Mouse (Mus musculus): ENCODE measurements around the gene Hecw2. TPM values are rescaled to one million over a fixed set of nuclear protein-coding genes. Genes with fewer than 3 reads are reported as not detected.

Gene Hecw2
- total and polyA plus RNA-seq, 3 experiments = 0.27 TPM; not detected in 2

DNA sequence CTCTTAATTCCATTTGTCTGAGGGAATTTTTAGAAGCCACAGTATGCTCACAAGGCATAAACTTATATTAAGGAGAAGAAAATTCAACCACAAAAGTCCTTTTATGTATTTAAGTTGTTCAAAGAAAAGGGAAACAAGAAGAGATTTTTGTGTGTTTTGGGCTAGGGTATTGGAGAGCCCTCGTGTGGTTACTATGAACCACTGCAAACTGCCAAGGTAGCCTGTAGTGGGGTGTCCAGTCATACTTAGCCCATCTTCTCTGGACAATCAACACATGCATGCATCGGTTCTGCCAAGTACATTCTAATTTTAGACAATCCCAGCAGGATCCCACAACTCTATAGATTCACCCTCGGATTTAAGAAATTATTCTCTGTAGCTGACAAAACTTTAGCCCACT is 304.6 kb downstream of the Hecw2 start:
- ATAC-seq (ENCODE audit: extremely low read depth, insufficient number of reproducible peaks, low FRiP score, poor library complexity, severe bottlenecking) = no peak
- no peaks in the 10 kb centered on the region for H3K9me3 ChIP-seq (replicated peaks)
- H3K36me3 ChIP-seq (replicated peaks) = no peaks in the 10 kb centered on the region
- no peaks in the 10 kb centered on the region; the same call in 1 of the 2 replicates for H3K4me1 ChIP-seq (ENCODE audit: insufficient read depth, low read depth, low read length)
- no peak for DNase-seq (ENCODE audit: low spot score)
- TF ChIP-seq GATA2 (IDR thresholded peaks at IDR 0.05; ENCODE audit: borderline replicate concordance, low read depth, low read length) (no peak), CTCF (IDR thresholded peaks at IDR 0.05; ENCODE audit: low read depth, low read length) (0 out of 2 replicates have a peak, but pooled peaks have one; percentile 8)
- H3K4me3 ChIP-seq (ENCODE audit: low read depth, low read length) = no peak overlapping the region
- H3K27me3 ChIP-seq (ENCODE audit: insufficient read depth, low read length) = no peaks in the 10 kb centered on the region

DNA sequence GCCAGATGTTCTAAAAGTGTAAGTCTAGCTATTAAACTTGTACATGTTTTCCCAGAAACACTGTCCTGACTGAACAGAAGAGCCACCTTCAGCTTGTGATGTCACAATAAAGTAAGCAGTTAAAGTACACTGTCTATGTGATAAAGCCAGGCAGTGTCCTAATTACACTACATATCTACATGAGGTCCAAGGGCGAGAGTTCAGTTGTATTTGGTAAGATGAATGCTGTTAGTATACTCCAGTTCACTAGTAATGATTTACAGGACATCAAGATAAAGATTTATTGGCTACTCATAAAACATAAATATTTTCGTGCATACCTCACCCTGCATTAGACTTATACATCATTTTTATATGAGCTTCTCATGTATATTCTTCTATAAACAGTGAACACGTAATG is 305.2 kb downstream of the Hecw2 start:
- no peak for TF ChIP-seq GATA1 (IDR thresholded peaks at IDR 0.05; ENCODE audit: borderline replicate concordance, low read length)
- TF ChIP-seq POLR2AphosphoS5 (IDR thresholded peaks at IDR 0.05; ENCODE audit: insufficient replicate concordance, low read depth, low read length) = no peak
- no peak for TF ChIP-seq CTCF (IDR thresholded peaks at IDR 0.05; ENCODE audit: low read depth, low read length)
- no peak for TF ChIP-seq TAL1 (conservative IDR thresholded peaks at IDR 0.05; ENCODE audit: low read depth, low read length)
- TF ChIP-seq GATA2 (IDR thresholded peaks at IDR 0.05; ENCODE audit: borderline replicate concordance, low read depth, low read length) = no peak
- Histone ChIP-seq H3K4me1 (ENCODE audit: insufficient read depth, low read depth, low read length) (no peaks in the 10 kb centered on the region; the same call in 1 of the 2 replicates), H3K27me3 (ENCODE audit: insufficient read depth, low read length) (no peaks in the 10 kb centered on the region), H3K36me3 (replicated peaks) (no peaks in the 10 kb centered on the region), H3K9me3 (replicated peaks) (no peaks in the 10 kb centered on the region), H3K4me3 (ENCODE audit: low read depth, low read length) (no peak overlapping the region)
- ATAC-seq (ENCODE audit: extremely low read depth, insufficient number of reproducible peaks, low FRiP score, poor library complexity, severe bottlenecking) (no peak), DNase-seq (ENCODE audit: low spot score) (no peak)

DNA sequence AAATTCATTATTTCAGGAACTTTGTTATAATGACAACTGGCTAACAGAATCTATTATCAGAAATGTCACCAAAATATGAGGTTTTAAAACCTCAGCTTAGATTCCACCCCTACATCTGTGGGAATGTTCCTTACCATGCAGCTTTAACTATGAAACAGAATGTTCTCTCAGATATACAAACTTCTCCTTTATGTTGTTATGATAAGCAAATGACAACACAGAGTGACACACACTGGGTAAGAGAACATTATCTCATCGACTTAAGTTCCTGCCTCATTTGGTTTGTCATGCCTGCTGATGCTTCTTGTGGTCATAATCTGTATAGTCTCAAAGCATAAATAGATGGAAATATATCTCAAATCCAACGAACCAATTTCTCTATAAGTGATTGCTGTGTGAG is 312.5 kb downstream of the Hecw2 start:
- Histone ChIP-seq H3K27me3 (ENCODE audit: insufficient read depth, low read length) (no peaks in the 10 kb centered on the region), H3K9me3 (replicated peaks) (no peaks in the 10 kb centered on the region), H3K36me3 (replicated peaks) (no peaks in the 10 kb centered on the region), H3K4me3 (ENCODE audit: low read depth, low read length) (no peak overlapping the region), H3K4me1 (ENCODE audit: insufficient read depth, low read depth, low read length) (no peaks in the 10 kb centered on the region; the same call in 1 of the 2 replicates)
- TF ChIP-seq GATA1 (IDR thresholded peaks at IDR 0.05; ENCODE audit: borderline replicate concordance, low read length) (no peak), TAL1 (conservative IDR thresholded peaks at IDR 0.05; ENCODE audit: low read depth, low read length) (no peak), GATA2 (IDR thresholded peaks at IDR 0.05; ENCODE audit: borderline replicate concordance, low read depth, low read length) (no peak), POLR2AphosphoS5 (IDR thresholded peaks at IDR 0.05; ENCODE audit: insufficient replicate concordance, low read depth, low read length) (no peak), CTCF (IDR thresholded peaks at IDR 0.05; ENCODE audit: low read depth, low read length) (no peak)
- ATAC-seq (ENCODE audit: extremely low read depth, insufficient number of reproducible peaks, low FRiP score, poor library complexity, severe bottlenecking) (peak; percentile 57), DNase-seq (ENCODE audit: low spot score) (no peak)

DNA sequence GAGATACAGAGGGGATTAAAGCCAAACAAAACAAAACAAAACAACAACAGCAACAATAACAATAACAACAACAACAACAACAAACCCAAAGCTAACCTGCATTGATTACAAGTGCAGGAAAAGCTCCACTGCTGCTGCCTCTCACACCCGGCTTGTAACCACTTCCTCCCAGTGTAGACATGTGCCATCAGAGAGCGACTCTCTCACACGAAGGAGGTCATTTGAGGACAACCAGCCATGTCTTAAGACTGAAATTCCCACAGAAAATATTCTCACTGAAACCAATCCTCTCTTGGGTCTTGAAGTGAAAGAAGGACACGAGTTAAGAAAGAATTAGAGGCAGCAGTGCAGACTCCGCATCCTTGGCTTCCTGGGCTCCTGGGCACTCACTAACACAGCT is 319.0 kb downstream of the Hecw2 start:
- H3K36me3 ChIP-seq (replicated peaks) = no peaks in the 10 kb centered on the region
- H3K4me3 ChIP-seq (ENCODE audit: low read depth, low read length) = no peak overlapping the region
- TF ChIP-seq GATA1 (IDR thresholded peaks at IDR 0.05; ENCODE audit: borderline replicate concordance, low read length) (no peak), CTCF (IDR thresholded peaks at IDR 0.05; ENCODE audit: low read depth, low read length) (no peak)
- ATAC-seq (ENCODE audit: extremely low read depth, insufficient number of reproducible peaks, low FRiP score, poor library complexity, severe bottlenecking) (no peak), DNase-seq (ENCODE audit: low spot score) (no peak)
- H3K4me1 ChIP-seq (ENCODE audit: insufficient read depth, low read depth, low read length) = no peaks in the 10 kb centered on the region
- no peaks in the 10 kb centered on the region; the same call in 1 of the 2 replicates for H3K27me3 ChIP-seq (ENCODE audit: insufficient read depth, low read length)
- H3K9me3 ChIP-seq (replicated peaks) = no peaks in the 10 kb centered on the region

DNA sequence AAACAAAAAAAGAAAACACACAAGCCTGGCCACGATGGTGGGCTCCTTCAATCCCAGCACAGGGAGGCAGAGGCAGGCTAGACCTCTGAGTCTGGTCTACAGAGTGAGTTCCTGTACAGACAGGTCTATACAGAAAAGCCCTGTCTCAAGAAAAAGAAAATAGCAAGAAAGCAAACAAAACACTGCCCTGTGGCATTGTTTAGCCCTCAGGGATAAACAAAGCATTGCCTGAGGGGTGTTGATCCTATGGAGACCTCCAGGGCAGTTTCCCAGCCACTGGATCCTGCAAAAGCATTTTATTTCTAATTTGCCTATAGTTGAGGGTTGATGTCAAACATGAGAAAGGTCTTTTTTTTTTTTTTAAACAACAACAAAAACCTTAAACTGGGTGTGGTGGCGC is 327.7 kb downstream of the Hecw2 start:
- ATAC-seq (ENCODE audit: extremely low read depth, insufficient number of reproducible peaks, low FRiP score, poor library complexity, severe bottlenecking) (no peak), DNase-seq (ENCODE audit: low spot score) (no peak)
- no peak for TF ChIP-seq POLR2AphosphoS5 (IDR thresholded peaks at IDR 0.05; ENCODE audit: insufficient replicate concordance, low read depth, low read length)
- no peak for TF ChIP-seq GATA1 (IDR thresholded peaks at IDR 0.05; ENCODE audit: borderline replicate concordance, low read length)
- no peak for TF ChIP-seq TAL1 (conservative IDR thresholded peaks at IDR 0.05; ENCODE audit: low read depth, low read length)
- TF ChIP-seq GATA2 (IDR thresholded peaks at IDR 0.05; ENCODE audit: borderline replicate concordance, low read depth, low read length) = no peak
- TF ChIP-seq CTCF (IDR thresholded peaks at IDR 0.05; ENCODE audit: low read depth, low read length) = no peak
- H3K4me1 ChIP-seq (ENCODE audit: insufficient read depth, low read depth, low read length) = no peaks in the 10 kb centered on the region
- no peak overlapping the region for H3K4me3 ChIP-seq (ENCODE audit: low read depth, low read length)
- no peaks in the 10 kb centered on the region for H3K9me3 ChIP-seq (replicated peaks)
- H3K27me3 ChIP-seq (ENCODE audit: insufficient read depth, low read length) = peaks cover 2% of the 10 kb centered on the region
- no peaks in the 10 kb centered on the region for H3K36me3 ChIP-seq (replicated peaks)

DNA sequence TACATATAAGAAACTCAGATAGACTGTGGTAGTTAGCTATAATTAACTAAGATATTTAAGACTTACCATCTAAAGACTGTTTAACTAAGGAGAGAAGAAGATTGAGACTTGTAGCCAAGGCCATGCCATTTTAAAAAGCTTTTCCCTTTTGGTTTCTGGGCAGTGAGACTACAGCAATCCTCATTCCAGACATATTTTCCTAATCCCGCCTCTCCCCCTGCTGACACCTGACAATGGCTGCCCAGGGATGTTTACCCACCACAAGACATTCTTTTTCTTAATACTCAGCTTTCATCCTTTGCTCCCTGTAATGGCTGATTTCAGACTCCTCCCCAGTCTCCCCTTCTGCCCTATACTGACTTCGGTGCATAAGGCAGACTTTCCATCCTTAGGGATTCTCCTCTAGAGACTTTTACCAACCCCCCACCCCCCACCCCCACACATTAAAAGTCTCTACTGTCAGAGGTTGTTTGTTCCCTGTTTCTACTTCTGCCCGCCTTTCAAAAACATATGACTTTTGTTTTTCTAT is 328.5 kb downstream of the Hecw2 start:
- H3K9me3 ChIP-seq (replicated peaks) = no peaks in the 10 kb centered on the region
- no peaks in the 10 kb centered on the region for H3K36me3 ChIP-seq (replicated peaks)
- TF ChIP-seq POLR2AphosphoS5 (IDR thresholded peaks at IDR 0.05; ENCODE audit: insufficient replicate concordance, low read depth, low read length) (no peak), CTCF (IDR thresholded peaks at IDR 0.05; ENCODE audit: low read depth, low read length) (no peak), GATA2 (IDR thresholded peaks at IDR 0.05; ENCODE audit: borderline replicate concordance, low read depth, low read length) (no peak), GATA1 (IDR thresholded peaks at IDR 0.05; ENCODE audit: borderline replicate concordance, low read length) (no peak), TAL1 (conservative IDR thresholded peaks at IDR 0.05; ENCODE audit: low read depth, low read length) (no peak)
- no peak for ATAC-seq (ENCODE audit: extremely low read depth, insufficient number of reproducible peaks, low FRiP score, poor library complexity, severe bottlenecking)
- H3K27me3 ChIP-seq (ENCODE audit: insufficient read depth, low read length) = peaks cover 2% of the 10 kb centered on the region; the same call in 1 of the 2 replicates
- DNase-seq (ENCODE audit: low spot score) = no peak
- H3K4me3 ChIP-seq (ENCODE audit: low read depth, low read length) = no peak overlapping the region
- H3K4me1 ChIP-seq (ENCODE audit: insufficient read depth, low read depth, low read length) = no peaks in the 10 kb centered on the region

DNA sequence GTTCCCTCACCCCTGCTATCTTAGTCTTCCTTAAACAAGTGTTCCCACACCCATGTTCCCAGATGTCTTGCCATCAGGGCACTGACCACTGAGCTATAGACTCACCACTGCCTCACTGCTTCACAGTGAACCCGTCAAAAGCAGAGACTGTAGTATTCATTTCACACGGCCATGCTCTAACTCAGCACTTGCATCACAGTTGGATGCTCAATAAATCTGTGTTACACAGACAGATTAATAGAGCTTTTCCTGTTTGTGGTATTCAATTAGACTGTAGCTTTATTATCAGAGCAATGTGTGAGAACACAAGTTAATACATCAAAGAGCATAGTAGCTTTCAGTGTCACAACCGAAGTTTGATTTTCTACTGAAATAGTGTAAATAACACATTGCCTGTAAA is 330.9 kb downstream of the Hecw2 start:
- ATAC-seq (ENCODE audit: extremely low read depth, insufficient number of reproducible peaks, low FRiP score, poor library complexity, severe bottlenecking) = no peak
- Histone ChIP-seq H3K9me3 (replicated peaks) (no peaks in the 10 kb centered on the region), H3K4me3 (ENCODE audit: low read depth, low read length) (no peak overlapping the region), H3K4me1 (ENCODE audit: insufficient read depth, low read depth, low read length) (no peaks in the 10 kb centered on the region), H3K27me3 (ENCODE audit: insufficient read depth, low read length) (peaks cover 2% of the 10 kb centered on the region; the same call in 1 of the 2 replicates), H3K36me3 (replicated peaks) (no peaks in the 10 kb centered on the region)
- no peak for TF ChIP-seq GATA2 (IDR thresholded peaks at IDR 0.05; ENCODE audit: borderline replicate concordance, low read depth, low read length)
- no peak for TF ChIP-seq POLR2AphosphoS5 (IDR thresholded peaks at IDR 0.05; ENCODE audit: insufficient replicate concordance, low read depth, low read length)
- no peak for TF ChIP-seq GATA1 (IDR thresholded peaks at IDR 0.05; ENCODE audit: borderline replicate concordance, low read length)
- no peak for TF ChIP-seq CTCF (IDR thresholded peaks at IDR 0.05; ENCODE audit: low read depth, low read length)
- TF ChIP-seq TAL1 (conservative IDR thresholded peaks at IDR 0.05; ENCODE audit: low read depth, low read length) = no peak
- no peak for DNase-seq (ENCODE audit: low spot score)

Data from G1E (cell line).